Mouse (Mus musculus) cerebellum, adult 11-12 months (tissue): Measurements from ENCODE around the gene Reln.

Experiments used
- DNase-seq: peaks from one replicate; pipeline ENCODE4 v3.0.0; 2022

Reln gene

GRCm38 (mm10) chr5:22106811-22107485 lies 237.6 kb downstream of the Reln start:
- peak; percentile 48 for DNase-seq

GRCm38 (mm10) chr5:22094984-22095383 lies 249.5 kb downstream of the Reln start:
- peak; percentile 29 for DNase-seq

GRCm38 (mm10) chr5:22094043-22094442 lies 250.5 kb downstream of the Reln start:
- DNase-seq: no peak

- DNase-seq: peak; percentile 58
These were observed 251.2 kb downstream of the Reln start for GRCm38 (mm10) chr5:22093157-22093865.

GRCm38 (mm10) chr5:22080468-22080986 lies 264.0 kb downstream of the Reln start:
- no peak for DNase-seq

- no peak for DNase-seq
These were observed 269.5 kb downstream of the Reln start for GRCm38 (mm10) chr5:22074971-22075370.

GRCm38 (mm10) chr5:22072591-22072990 lies 271.9 kb downstream of the Reln start:
- no peak for DNase-seq

GRCm38 (mm10) chr5:22059251-22059650 lies 285.3 kb downstream of the Reln start:
- no peak for DNase-seq

GRCm38 (mm10) chr5:22041825-22042224 lies 302.7 kb downstream of the Reln start:
- no peak for DNase-seq

- no peak for DNase-seq
These were observed 304.9 kb downstream of the Reln start for GRCm38 (mm10) chr5:22039375-22040149.

- DNase-seq: no peak
These were observed 309.3 kb downstream of the Reln start for GRCm38 (mm10) chr5:22035201-22035600.

GRCm38 (mm10) chr5:22033039-22033438 lies 311.5 kb downstream of the Reln start:
- DNase-seq: no peak

GRCm38 (mm10) chr5:22031653-22032052 lies 312.8 kb downstream of the Reln start:
- DNase-seq: no peak

GRCm38 (mm10) chr5:22028379-22028778 lies 316.1 kb downstream of the Reln start:
- no peak for DNase-seq

GRCm38 (mm10) chr5:22027240-22027875 lies 317.1 kb downstream of the Reln start:
- DNase-seq: no peak

GRCm38 (mm10) chr5:22025746-22026145 lies 318.8 kb downstream of the Reln start:
- DNase-seq: peak; percentile 74

GRCm38 (mm10) chr5:22024108-22024507 lies 320.4 kb downstream of the Reln start:
- no peak for DNase-seq

- peak; percentile 82 for DNase-seq
These were observed 326.6 kb downstream of the Reln start for GRCm38 (mm10) chr5:22017896-22018295.

- no peak for DNase-seq
These were observed 330.0 kb downstream of the Reln start for GRCm38 (mm10) chr5:22014459-22014858.

GRCm38 (mm10) chr5:22009142-22009541 lies 335.4 kb downstream of the Reln start:
- DNase-seq: no peak

- no peak for DNase-seq
These were observed 337.0 kb downstream of the Reln start for GRCm38 (mm10) chr5:22007304-22008059.

GRCm38 (mm10) chr5:22003858-22004257 lies 340.6 kb downstream of the Reln start:
- no peak for DNase-seq
